Mouse (Mus musculus) myocyte (in vitro differentiated cells): ENCODE measurements at regions not wholly inside any gene's neighbourhood (a gene's known extent, or its start where the extent isn't known, plus 50 kb on each side); places are given as distances from the start of the nearest gene placed in this dataset.

Experiments used
- CEBPB ChIP-seq: IDR thresholded peaks from 2 replicates; pipeline ENCODE4 v1.6.1; 2011; ENCODE audit warnings: mild to moderate bottlenecking, moderate library complexity; ENCODE audit not compliant: poor library complexity, insufficient read depth, severe bottlenecking
- POLR2A ChIP-seq: IDR thresholded peaks from one replicate; pipeline ENCODE4 v1.6.1; 2011; ENCODE audit warnings: low read depth, mild to moderate bottlenecking, control low read depth, moderate library complexity; ENCODE audit not compliant: insufficient read length
- TCF12 ChIP-seq: IDR thresholded peaks from one replicate; pipeline ENCODE4 v1.6.1; 2011; ENCODE audit warnings: mild to moderate bottlenecking, control low read depth; ENCODE audit not compliant: poor library complexity, insufficient read depth, severe bottlenecking

- TF ChIP-seq POLR2A (no peak), TCF12 (no peak), CEBPB (no peak)
These were observed 100.1 kb upstream of the Ret start for GRCm38 (mm10) chr6:118297576-118297975.
